Mouse (Mus musculus): ENCODE measurements around the gene Luc7l3. TPM values are rescaled to one million over a fixed set of nuclear protein-coding genes. Genes with fewer than 3 reads are reported as not detected.

The Luc7l3 gene
- polyA plus RNA-seq, 1 experiment from 2014 or later = 143 TPM

- 67% methylated on average over 1 of the region's 1 CpGs for WGBS
- Histone ChIP-seq H3K27me3 (replicated peaks) (no peaks in the 10 kb centered on the region), H3K4me3 (no peak overlapping the region), H3K36me3 (replicated peaks) (no peaks in the 10 kb centered on the region), H3K4me1 (peaks cover 58% of the 10 kb centered on the region), H3K9ac (no peak overlapping the region), H3K9me3 (no peaks in the 10 kb centered on the region), H3K27ac (no peak overlapping the region), H3K4me2 (no peak overlapping the region)
- ATAC-seq (replicated peaks) = no peak
These were observed 4.8 kb downstream of the Luc7l3 start for GRCm38 (mm10) chr11:94317014-94317413.

- Histone ChIP-seq H3K27ac (no peak overlapping the region), H3K9me3 (no peaks in the 10 kb centered on the region), H3K36me3 (replicated peaks) (no peaks in the 10 kb centered on the region), H3K4me3 (no peak overlapping the region), H3K27me3 (replicated peaks) (no peaks in the 10 kb centered on the region), H3K9ac (no peak overlapping the region), H3K4me2 (no peak overlapping the region), H3K4me1 (peaks cover 61% of the 10 kb centered on the region)
- 78% methylated on average over 2 of the region's 2 CpGs for WGBS
- ATAC-seq (replicated peaks) = no peak
These were observed 5.3 kb downstream of the Luc7l3 start for GRCm38 (mm10) chr11:94316528-94316927.

- Histone ChIP-seq H3K4me2 (no peak overlapping the region), H3K27ac (no peak overlapping the region), H3K4me3 (no peak overlapping the region), H3K36me3 (replicated peaks) (no peaks in the 10 kb centered on the region), H3K9me3 (no peaks in the 10 kb centered on the region), H3K4me1 (peaks cover 59% of the 10 kb centered on the region), H3K9ac (no peak overlapping the region), H3K27me3 (replicated peaks) (no peaks in the 10 kb centered on the region)
- 74% methylated on average over 1 of the region's 1 CpGs for WGBS
- ATAC-seq (replicated peaks) = no peak
These were observed 6.5 kb downstream of the Luc7l3 start for GRCm38 (mm10) chr11:94315308-94315707.

GRCm38 (mm10) chr11:94314098-94314652 is 7.6 kb downstream of the Luc7l3 start:
- H3K27me3 ChIP-seq (replicated peaks) = no peaks in the 10 kb centered on the region
- H3K9me3 ChIP-seq = no peaks in the 10 kb centered on the region
- ATAC-seq (replicated peaks) = no peak
- H3K27ac ChIP-seq = no peak overlapping the region
- H3K4me1 ChIP-seq = peaks cover 47% of the 10 kb centered on the region
- H3K36me3 ChIP-seq (replicated peaks) = no peaks in the 10 kb centered on the region
- H3K9ac ChIP-seq = no peak overlapping the region
- 74% methylated on average over 2 of the region's 2 CpGs for WGBS
- H3K4me2 ChIP-seq = no peak overlapping the region
- no peak overlapping the region for H3K4me3 ChIP-seq

GRCm38 (mm10) chr11:94312733-94313132 is 9.1 kb downstream of the Luc7l3 start:
- Histone ChIP-seq H3K4me3 (no peak overlapping the region), H3K36me3 (replicated peaks) (no peaks in the 10 kb centered on the region; the same call in 1 of the 2 replicates), H3K9me3 (no peaks in the 10 kb centered on the region), H3K27me3 (replicated peaks) (no peaks in the 10 kb centered on the region), H3K9ac (no peak overlapping the region), H3K4me1 (peaks cover 38% of the 10 kb centered on the region), H3K4me2 (no peak overlapping the region), H3K27ac (no peak overlapping the region)
- ATAC-seq (replicated peaks) = no peak
- 86% methylated on average over 1 of the region's 1 CpGs for WGBS

GRCm38 (mm10) chr11:94294996-94295845 is 26.6 kb downstream of the Luc7l3 start:
- Histone ChIP-seq H3K4me3 (no peak overlapping the region), H3K9me3 (no peaks in the 10 kb centered on the region), H3K36me3 (replicated peaks) (peaks cover 57% of the 10 kb centered on the region), H3K4me2 (no peak overlapping the region), H3K4me1 (no peaks in the 10 kb centered on the region), H3K27ac (no peak overlapping the region), H3K27me3 (replicated peaks) (no peaks in the 10 kb centered on the region), H3K9ac (no peak overlapping the region)
- 75% methylated on average over 9 of the region's 9 CpGs for WGBS
- ATAC-seq (replicated peaks) = no peak

- no peaks in the 10 kb centered on the region for H3K4me1 ChIP-seq
- 91% methylated on average over 10 of the region's 10 CpGs for WGBS
- no peak overlapping the region for H3K4me3 ChIP-seq
- H3K9ac ChIP-seq = no peak overlapping the region
- H3K27ac ChIP-seq = no peak overlapping the region
- H3K27me3 ChIP-seq (replicated peaks) = no peaks in the 10 kb centered on the region
- ATAC-seq (replicated peaks) = no peak
- no peak overlapping the region for H3K4me2 ChIP-seq
- H3K36me3 ChIP-seq (replicated peaks) = peaks cover 71% of the 10 kb centered on the region
- H3K9me3 ChIP-seq = no peaks in the 10 kb centered on the region
These were observed 31.6 kb downstream of the Luc7l3 start for GRCm38 (mm10) chr11:94290062-94290740.

- Histone ChIP-seq H3K9ac (no peak overlapping the region), H3K4me2 (no peak overlapping the region), H3K27ac (no peak overlapping the region), H3K9me3 (no peaks in the 10 kb centered on the region), H3K36me3 (replicated peaks) (peaks cover 58% of the 10 kb centered on the region), H3K27me3 (replicated peaks) (no peaks in the 10 kb centered on the region), H3K4me3 (no peak overlapping the region), H3K4me1 (no peaks in the 10 kb centered on the region)
- WGBS = 91% methylated on average over 5 of the region's 5 CpGs
- no peak for ATAC-seq (replicated peaks)
These were observed 34.7 kb downstream of the Luc7l3 start for GRCm38 (mm10) chr11:94287105-94287504.

- 89% methylated on average over 11 of the region's 11 CpGs for WGBS
- H3K9me3 ChIP-seq = no peaks in the 10 kb centered on the region
- H3K27ac ChIP-seq = no peak overlapping the region
- peaks cover 51% of the 10 kb centered on the region for H3K36me3 ChIP-seq (replicated peaks)
- no peaks in the 10 kb centered on the region for H3K4me1 ChIP-seq
- no peak overlapping the region for H3K4me3 ChIP-seq
- H3K27me3 ChIP-seq (replicated peaks) = no peaks in the 10 kb centered on the region
- no peak overlapping the region for H3K9ac ChIP-seq
- H3K4me2 ChIP-seq = no peak overlapping the region
- no peak for ATAC-seq (replicated peaks)
These were observed 35.8 kb downstream of the Luc7l3 start for GRCm38 (mm10) chr11:94285886-94286574.

GRCm38 (mm10) chr11:94283536-94284099 is 38.2 kb downstream of the Luc7l3 start:
- Histone ChIP-seq H3K36me3 (replicated peaks) (peaks cover 39% of the 10 kb centered on the region), H3K4me2 (no peak overlapping the region), H3K9ac (no peak overlapping the region), H3K27ac (no peak overlapping the region), H3K9me3 (no peaks in the 10 kb centered on the region), H3K27me3 (replicated peaks) (no peaks in the 10 kb centered on the region), H3K4me1 (peaks cover 3% of the 10 kb centered on the region; the same call in 1 of the 2 replicates), H3K4me3 (no peak overlapping the region)
- 93% methylated on average over 6 of the region's 6 CpGs for WGBS
- ATAC-seq (replicated peaks) = no peak

GRCm38 (mm10) chr11:94282291-94282690 is 39.5 kb downstream of the Luc7l3 start:
- WGBS = 66% methylated on average over 5 of the region's 5 CpGs
- no peaks in the 10 kb centered on the region for H3K27me3 ChIP-seq (replicated peaks)
- no peaks in the 10 kb centered on the region for H3K9me3 ChIP-seq
- H3K36me3 ChIP-seq (replicated peaks) = peaks cover 29% of the 10 kb centered on the region
- no peak overlapping the region for H3K9ac ChIP-seq
- H3K4me3 ChIP-seq = no peak overlapping the region
- H3K4me1 ChIP-seq = peaks cover 5% of the 10 kb centered on the region
- no peak overlapping the region for H3K4me2 ChIP-seq
- no peak overlapping the region for H3K27ac ChIP-seq
- no peak for ATAC-seq (replicated peaks)

Measured in midbrain, embryonic 15.5 days (tissue).